Mouse (Mus musculus) right cerebral cortex, postnatal 36 days (tissue): Measurements from ENCODE around the gene Ifitm7.
"Not testable (repeated sequence)": the region's sequence is repeated elsewhere in the genome, so short reads cannot be mapped to it uniquely, and the experiment has no call there.

Source experiments
- DNase-seq, 2 experiments: peaks; one replicate each; pipeline ENCODE4 v3.0.0; 2022; ENCODE audit warnings: low spot score in 2 of 2, mixed read lengths in 1 of 2

Gene Ifitm7

DNA sequence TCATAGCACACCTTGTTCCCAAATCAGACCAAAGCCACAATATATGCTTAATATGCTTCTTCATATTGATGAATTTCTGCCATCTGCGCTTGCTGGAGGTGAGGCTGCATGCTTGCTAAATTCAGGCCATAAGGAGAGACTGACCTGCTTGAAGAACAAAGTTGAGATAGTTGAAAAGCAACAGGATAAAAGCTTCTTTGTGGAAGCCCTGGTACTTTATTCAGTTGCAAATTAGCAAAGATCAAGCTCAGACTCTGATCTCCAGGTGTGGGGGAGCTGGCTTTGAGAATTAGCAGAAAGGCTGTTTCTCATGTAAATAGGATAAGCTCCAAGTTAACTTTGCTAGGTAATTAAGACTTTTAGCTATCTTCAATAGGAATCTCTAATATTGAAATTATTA lies 9.7 kb downstream of the Ifitm7 start:
- not testable (repeated sequence) for DNase-seq

DNA sequence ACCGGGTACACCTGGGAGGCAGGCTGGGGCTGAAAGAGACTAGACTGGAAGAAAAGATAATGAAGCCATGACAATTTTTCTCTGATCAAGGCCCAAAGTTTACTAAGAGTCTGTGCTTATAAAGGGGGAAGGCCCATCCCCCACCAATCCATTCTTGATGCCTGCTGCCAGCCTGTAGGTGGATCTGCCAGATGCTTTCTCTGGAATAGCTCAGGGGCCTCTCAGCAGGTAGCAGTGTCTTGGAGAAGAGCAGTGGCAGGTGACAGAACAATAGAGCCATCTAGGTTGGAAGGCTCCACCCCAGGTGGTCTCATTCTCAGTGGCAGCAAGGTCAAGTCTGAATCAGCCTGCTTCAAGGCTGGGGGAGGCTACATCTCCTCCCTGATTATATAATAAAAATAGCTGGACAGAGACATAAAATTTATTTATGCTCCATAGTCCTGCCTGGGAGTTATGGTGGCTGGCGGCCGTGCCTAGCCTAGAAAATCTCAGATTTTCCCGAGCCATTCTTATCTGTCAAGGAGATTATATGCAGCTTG lies 10.3 kb downstream of the Ifitm7 start:
- not testable (repeated sequence) for DNase-seq

DNA sequence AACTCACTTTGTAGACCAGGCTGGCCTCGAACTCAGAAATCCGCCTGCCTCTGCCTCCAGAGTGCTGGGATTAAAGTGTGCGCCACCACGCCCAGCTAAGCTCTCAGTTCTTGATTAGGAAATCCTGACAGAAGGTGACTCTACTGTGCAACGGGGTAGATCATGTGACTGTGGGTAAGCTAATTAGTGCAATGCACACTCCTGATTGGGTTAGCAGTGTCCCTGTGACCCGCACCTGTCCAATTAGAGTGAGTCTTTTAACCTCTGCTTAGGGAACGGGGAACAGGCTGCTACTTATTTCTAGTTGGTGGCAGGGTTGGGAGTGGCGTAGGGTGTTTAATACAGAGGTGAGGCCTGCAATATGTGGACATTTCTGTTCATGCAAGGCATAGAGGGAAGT lies 14.6 kb downstream of the Ifitm7 start:
- DNase-seq = no peak

DNA sequence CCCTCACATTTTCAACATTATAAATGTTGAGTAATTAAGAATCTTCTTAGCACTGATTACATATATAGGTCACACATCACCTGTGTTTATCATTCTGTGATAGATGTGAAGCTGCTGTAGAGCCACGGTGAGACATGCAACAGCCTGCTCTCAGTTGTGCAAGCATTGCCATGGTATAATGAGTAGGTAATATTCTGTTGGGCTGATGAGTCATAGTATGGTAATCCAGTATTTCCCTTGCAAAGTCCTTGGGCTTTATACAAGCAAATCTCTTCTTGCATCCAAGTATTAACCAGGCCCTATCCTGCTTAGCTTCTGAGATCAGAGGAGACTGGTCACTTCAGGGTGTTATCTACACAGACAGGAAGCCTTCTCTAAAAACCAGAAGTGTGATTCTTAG lies 17.6 kb downstream of the Ifitm7 start:
- DNase-seq = no peak

DNA sequence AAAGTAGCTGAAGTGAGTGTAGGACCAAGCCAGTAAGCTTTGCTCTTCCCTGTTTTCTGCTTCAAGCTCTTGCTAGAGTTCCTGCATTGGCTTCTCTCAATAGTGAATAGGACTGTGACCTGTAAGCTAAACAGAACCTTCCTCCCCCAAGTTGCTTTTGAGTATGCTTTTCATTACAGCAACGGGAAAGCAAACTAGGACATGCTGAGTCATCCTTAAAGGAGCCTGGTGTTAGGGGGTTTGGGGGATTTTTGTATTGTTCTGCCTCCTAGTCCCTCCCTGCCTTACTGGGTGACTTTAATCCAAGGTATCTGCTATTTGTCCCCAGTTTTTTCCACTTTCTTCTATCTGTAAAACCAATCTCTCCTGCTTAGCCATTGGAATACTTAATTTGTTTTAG lies 24.6 kb downstream of the Ifitm7 start:
- DNase-seq = no peak

DNA sequence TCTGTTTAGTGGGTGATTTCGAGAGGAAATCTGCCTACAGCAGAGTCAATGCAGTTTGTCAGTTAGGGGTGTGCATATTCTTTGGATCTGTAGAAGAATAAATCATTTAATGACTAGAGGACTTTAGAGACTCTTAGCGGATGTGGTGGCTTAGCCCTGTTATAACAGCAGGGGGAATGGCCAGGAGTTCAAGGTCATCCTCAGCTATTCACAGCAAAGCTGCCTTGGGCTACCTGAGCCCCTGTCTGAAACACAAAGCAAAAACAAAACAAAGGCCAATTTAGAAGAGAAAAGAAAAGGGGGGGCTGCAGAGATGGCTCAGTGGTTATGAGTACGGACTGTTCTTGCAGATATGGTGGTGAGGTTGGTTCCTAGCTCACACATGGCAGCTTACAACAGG lies 35.4 kb downstream of the Ifitm7 start:
- DNase-seq = no peak

DNA sequence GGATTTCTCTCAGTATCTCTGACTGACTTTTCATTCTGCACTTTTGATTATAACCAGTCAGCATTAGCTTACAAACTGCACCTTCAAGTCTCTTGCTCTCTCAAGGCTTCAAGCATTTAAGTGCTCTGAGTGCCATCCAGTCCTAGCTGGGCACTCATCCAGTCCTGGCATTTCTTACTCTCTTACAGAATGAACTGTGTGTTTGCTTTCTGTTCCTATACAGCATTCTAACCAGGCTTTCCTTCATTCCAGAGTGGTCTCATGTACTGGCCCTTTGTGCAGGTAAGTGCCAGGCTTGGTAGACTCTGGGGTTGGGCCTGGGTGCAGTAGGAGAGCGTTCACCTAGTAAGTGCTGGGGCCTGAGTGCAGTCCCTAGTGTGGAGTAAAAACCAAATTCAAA lies 40.4 kb downstream of the Ifitm7 start:
- DNase-seq = no peak

DNA sequence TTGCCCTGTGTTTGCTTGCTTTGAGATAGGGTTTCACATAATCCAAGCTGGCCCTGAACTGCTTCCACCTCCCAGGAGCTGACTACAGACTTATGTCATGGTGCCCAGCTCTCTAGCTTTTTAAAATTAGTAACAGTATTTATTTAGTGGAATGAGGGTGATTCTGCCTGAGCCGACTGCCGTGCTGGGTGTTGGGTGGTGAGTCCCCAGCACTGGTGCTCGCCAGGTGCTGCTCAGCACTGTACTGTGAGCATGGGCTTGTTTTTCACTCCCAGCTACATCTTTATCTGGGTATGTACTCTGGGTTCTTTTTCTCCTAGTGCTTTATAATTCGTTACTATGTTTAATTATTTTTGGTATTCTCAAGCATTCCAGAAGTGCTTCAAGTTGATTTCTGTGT lies 41.5 kb downstream of the Ifitm7 start:
- DNase-seq = no peak

DNA sequence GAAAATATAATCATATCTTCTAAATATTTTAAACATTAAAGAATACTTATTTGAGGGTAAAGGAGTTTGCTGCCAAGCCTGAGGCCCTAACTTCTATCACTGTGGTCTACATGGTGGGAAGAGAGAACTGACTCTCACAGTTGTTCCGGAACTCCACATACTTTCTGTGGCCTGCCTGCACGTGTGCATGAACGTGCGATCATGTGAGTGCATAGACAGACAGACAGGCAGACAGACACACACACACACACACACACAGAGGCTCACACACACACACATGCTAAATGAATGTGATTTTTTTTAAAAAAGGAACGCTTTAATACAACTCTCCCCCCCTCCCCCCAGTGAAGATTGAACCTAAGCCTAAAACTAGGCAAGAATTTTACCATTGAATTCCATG lies 41.9 kb downstream of the Ifitm7 start:
- DNase-seq = no peak

DNA sequence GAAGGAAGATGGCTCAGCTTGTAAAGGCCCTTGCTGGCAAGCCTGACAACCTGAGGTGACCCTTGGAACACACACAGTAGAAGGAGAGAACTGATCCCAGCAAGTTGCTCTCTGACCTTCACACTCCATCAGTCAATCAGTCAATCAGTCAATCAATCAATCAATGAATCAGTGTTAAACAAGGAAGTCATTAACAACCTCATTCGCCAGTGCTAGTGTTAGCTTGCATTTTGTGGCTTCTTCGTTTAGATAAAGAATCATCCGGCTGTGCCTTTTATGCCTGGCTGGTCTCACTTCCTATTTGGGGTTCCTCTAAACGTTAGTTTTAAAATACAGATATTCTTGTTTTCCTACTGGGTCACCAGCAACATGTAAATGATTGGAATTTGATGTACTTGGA lies 42.5 kb downstream of the Ifitm7 start:
- no peak for DNase-seq

DNA sequence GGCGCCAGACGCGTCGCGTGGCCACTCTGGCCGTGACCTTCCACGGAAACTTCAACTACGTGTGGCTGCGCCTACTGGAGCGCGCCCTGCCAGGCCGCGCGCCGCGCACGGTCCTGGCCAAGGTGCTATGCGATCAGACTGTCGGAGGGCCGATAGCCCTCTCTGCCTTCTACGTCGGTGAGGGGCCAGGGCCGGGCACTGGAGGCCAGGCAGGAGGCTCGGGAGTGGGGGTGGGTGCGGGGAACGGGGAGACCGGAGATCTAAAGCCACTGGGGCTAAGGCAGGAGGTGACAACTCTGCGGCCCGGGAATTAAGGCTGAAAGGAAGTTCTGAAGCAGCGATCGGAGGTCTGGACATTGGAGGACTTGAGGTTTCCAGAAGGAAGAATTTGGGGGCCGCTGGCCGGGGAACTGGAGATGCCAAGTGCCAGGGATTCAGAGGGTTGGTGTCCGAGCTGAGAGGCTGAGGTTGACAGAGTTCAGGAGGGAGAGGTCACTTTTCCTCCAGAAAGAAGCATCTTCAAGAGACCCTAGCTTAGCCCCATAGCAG lies 45.8 kb downstream of the Ifitm7 start:
- no peak for DNase-seq

DNA sequence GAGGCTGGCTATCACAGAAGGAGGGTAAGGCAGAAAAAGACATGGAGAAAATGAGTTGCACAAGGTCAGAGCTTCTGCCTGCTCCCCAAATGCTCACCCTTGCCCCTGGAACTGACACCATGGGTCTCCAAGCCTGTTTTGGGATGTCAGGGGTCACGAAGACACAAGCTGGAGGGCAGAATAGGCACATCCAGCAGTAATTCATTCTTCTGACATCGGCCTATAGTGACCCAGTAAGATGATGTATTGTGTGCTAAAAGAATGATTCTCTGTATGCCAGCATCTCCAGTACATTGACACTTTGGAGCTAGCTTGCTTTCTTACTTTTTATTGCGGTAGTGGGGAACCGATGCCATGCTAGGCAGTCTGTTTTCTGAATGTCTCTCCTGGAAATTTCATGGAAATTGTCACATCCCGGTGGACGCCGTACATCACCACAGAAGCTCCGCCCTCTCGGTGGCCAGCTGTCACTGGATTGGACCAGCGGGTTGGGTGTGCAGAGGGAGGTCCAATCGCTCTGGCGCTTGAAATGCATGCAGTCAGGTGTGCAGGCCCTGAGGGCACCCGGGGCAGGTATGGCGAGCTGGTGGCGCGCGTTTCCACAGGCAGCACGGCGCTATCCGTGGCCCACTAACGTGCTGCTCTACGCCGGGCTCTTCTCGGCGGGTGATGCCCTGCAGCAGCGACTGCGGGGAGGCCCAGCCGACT lies 46.4 kb downstream of the Ifitm7 start:
- DNase-seq = peak; percentile 82 to 86
